Mouse (Mus musculus): Measurements from ENCODE around the gene Tnnc2.

- TF ChIP-seq POLR2A (IDR thresholded peaks at IDR 0.05; ENCODE audit: control insufficient read depth, low read depth, low read length) (no peak), CTCF (IDR thresholded peaks at IDR 0.05; ENCODE audit: control insufficient read depth, insufficient read depth, insufficient replicate concordance, low read depth, low read length) (no peak)
Observed at GRCm38 (mm10) chr2:164773229-164773988, 6.4 kb downstream of the Tnnc2 start.

All from testis, adult 2 months (tissue).